Mouse (Mus musculus): ENCODE data around the gene Bin2. TPM values are rescaled to one million over a fixed set of nuclear protein-coding genes. Genes with fewer than 3 reads are reported as not detected.

Bin2 gene
- total and polyA plus RNA-seq, 3 experiments, result 1.6 to 3.0 (median 2.0) TPM

GRCm38 (mm10) chr15:100667420-100667819 is 1.9 kb downstream of the Bin2 start:
- no peaks in the 10 kb centered on the region for H3K79me2 ChIP-seq (replicated peaks; ENCODE audit: control insufficient read depth, insufficient read depth, low read length)
- intact Hi-C loops (cut with DNase I), result no loop called here
- no peaks in the 10 kb centered on the region for H3K36me3 ChIP-seq (ENCODE audit: control insufficient read depth, insufficient read depth, low read length)
- H3K4me3 ChIP-seq, result no peak overlapping the region
- H3K4me1 ChIP-seq (ENCODE audit: control insufficient read depth, insufficient read depth, low read length), result peaks cover 2% of the 10 kb centered on the region
- H3K27me3 ChIP-seq (ENCODE audit: control insufficient read depth, insufficient read depth, low read length), result no peaks in the 10 kb centered on the region
- DNase-seq, result no peak
- WGBS, result 48% methylated on average over 6 of the region's 6 CpGs
- no peak overlapping the region for H3K27ac ChIP-seq
- no peak overlapping the region for H3K9ac ChIP-seq (ENCODE audit: low read depth, low read length)
- TF ChIP-seq POLR2A (IDR thresholded peaks at IDR 0.05; ENCODE audit: insufficient read depth, low read depth, low read length) (no peak), EP300 (IDR thresholded peaks at IDR 0.05; ENCODE audit: insufficient read depth, low read depth, low read length) (no peak), CTCF (IDR thresholded peaks at IDR 0.05) (no peak)

DNA sequence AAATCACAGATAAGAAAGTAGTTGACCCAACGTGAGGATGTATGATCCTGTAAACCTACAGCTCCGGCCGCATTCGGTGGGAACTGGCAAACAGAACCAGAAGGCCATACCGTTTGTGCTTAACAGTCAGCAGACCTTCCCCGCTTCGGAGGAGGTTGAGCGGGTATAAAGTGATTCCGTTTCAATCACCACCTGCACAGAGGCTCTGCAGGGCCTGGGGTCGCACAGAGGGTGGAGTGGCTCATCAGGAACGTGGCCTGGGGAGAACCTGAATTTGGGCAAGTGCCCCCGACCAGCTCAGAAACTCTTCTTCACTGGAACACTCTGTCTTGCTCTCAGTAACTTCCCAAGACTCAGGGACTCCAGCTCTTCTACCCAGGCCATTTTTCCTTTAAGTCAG is 2.5 kb downstream of the Bin2 start:
- Histone ChIP-seq H3K27ac (no peak overlapping the region), H3K4me3 (no peak overlapping the region), H3K79me2 (replicated peaks; ENCODE audit: control insufficient read depth, insufficient read depth, low read length) (no peaks in the 10 kb centered on the region), H3K4me1 (ENCODE audit: control insufficient read depth, insufficient read depth, low read length) (peaks cover 2% of the 10 kb centered on the region), H3K27me3 (ENCODE audit: control insufficient read depth, insufficient read depth, low read length) (no peaks in the 10 kb centered on the region), H3K36me3 (ENCODE audit: control insufficient read depth, insufficient read depth, low read length) (no peaks in the 10 kb centered on the region), H3K9ac (ENCODE audit: low read depth, low read length) (no peak overlapping the region)
- intact Hi-C loops (cut with DNase I), result no loop called here
- 35% methylated on average over 12 of the region's 12 CpGs for WGBS
- DNase-seq, result no peak
- TF ChIP-seq POLR2A (IDR thresholded peaks at IDR 0.05; ENCODE audit: insufficient read depth, low read depth, low read length) (no peak), CTCF (IDR thresholded peaks at IDR 0.05) (no peak), EP300 (IDR thresholded peaks at IDR 0.05; ENCODE audit: insufficient read depth, low read depth, low read length) (no peak)

DNA sequence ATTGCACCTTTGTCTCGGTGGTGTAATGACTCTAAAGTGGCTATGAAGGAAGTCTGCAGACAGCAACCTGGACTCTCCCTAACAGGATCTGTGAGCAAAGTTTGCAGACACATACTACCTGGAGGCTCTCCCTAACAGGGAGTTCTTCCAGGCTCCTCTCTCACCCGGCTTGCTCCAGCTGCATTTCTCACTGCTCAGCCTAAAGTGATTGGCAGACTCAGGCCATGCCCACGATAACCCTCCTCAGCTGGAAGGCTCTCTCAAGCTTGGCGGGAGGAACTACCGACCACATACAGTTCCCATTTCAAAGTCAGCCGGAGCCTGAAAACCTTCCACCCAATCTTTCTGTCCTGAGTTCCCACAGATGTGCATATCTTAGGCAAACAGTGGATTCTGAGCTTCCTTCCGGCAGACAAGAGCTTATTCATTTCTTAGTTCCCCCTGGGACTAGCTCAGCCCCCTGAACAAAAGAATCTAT is 3.1 kb downstream of the Bin2 start:
- no peak overlapping the region for H3K27ac ChIP-seq
- TF ChIP-seq POLR2A (IDR thresholded peaks at IDR 0.05; ENCODE audit: insufficient read depth, low read depth, low read length) (no peak), EP300 (IDR thresholded peaks at IDR 0.05; ENCODE audit: insufficient read depth, low read depth, low read length) (no peak), CTCF (IDR thresholded peaks at IDR 0.05) (no peak)
- H3K27me3 ChIP-seq (ENCODE audit: control insufficient read depth, insufficient read depth, low read length), result no peaks in the 10 kb centered on the region
- peaks cover 2% of the 10 kb centered on the region for H3K4me1 ChIP-seq (ENCODE audit: control insufficient read depth, insufficient read depth, low read length)
- peak in 1 of 2 experiments; percentile 42 for DNase-seq
- H3K36me3 ChIP-seq (ENCODE audit: control insufficient read depth, insufficient read depth, low read length), result no peaks in the 10 kb centered on the region
- H3K79me2 ChIP-seq (replicated peaks; ENCODE audit: control insufficient read depth, insufficient read depth, low read length), result no peaks in the 10 kb centered on the region
- no peak overlapping the region for H3K4me3 ChIP-seq
- no peak overlapping the region for H3K9ac ChIP-seq (ENCODE audit: low read depth, low read length)
- intact Hi-C loops (cut with DNase I), result no loop called here
- 7% methylated on average over 7 of the region's 7 CpGs for WGBS

DNA sequence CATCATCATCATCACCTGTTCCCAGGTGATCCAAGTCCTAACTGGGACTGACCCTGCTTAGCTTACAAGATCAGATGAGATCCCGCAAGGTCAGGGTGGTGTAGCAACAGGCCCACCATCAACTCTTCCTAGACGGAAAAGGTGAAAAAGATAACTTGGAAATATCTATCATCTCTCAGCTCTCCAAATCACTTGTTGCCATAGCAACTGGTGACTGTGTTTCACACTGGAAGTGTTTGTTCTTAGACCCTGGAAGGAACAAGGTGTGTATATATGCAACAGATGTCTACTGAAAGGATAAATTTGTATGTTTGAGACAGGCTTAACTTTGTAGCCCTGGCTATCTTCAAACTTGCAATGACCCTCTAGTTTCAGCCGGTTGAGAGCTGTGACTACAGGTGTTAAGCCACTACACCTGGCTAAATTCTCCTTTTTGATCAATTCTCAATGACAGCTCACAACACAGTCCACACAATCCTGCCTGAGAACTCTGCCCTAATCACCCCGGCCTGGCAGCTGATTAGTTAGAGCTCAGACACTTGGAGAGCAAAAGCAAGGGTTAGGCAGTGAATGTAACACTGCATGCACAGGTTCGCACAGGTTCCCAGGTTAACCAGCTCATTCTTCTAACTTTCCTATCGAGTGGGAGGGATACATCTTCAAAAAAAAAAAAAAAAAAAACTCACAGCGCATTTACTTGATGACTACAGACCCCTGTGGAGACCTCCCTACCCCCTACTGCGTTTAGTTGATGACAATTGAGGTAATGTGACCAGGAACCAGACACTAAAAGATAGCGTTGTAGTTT is 3.7 kb downstream of the Bin2 start:
- H3K27ac ChIP-seq, result no peak overlapping the region
- no peak overlapping the region for H3K4me3 ChIP-seq
- no peaks in the 10 kb centered on the region for H3K79me2 ChIP-seq (replicated peaks; ENCODE audit: control insufficient read depth, insufficient read depth, low read length)
- TF ChIP-seq CTCF (IDR thresholded peaks at IDR 0.05) (no peak), POLR2A (IDR thresholded peaks at IDR 0.05; ENCODE audit: insufficient read depth, low read depth, low read length) (no peak), EP300 (IDR thresholded peaks at IDR 0.05; ENCODE audit: insufficient read depth, low read depth, low read length) (no peak)
- H3K9ac ChIP-seq (ENCODE audit: low read depth, low read length), result no peak overlapping the region
- intact Hi-C loops (cut with DNase I), result no loop called here
- no peak for DNase-seq
- no peaks in the 10 kb centered on the region for H3K36me3 ChIP-seq (ENCODE audit: control insufficient read depth, insufficient read depth, low read length)
- peaks cover 2% of the 10 kb centered on the region for H3K4me1 ChIP-seq (ENCODE audit: control insufficient read depth, insufficient read depth, low read length)
- WGBS, result 51% methylated on average over 9 of the region's 9 CpGs
- no peaks in the 10 kb centered on the region for H3K27me3 ChIP-seq (ENCODE audit: control insufficient read depth, insufficient read depth, low read length)

DNA sequence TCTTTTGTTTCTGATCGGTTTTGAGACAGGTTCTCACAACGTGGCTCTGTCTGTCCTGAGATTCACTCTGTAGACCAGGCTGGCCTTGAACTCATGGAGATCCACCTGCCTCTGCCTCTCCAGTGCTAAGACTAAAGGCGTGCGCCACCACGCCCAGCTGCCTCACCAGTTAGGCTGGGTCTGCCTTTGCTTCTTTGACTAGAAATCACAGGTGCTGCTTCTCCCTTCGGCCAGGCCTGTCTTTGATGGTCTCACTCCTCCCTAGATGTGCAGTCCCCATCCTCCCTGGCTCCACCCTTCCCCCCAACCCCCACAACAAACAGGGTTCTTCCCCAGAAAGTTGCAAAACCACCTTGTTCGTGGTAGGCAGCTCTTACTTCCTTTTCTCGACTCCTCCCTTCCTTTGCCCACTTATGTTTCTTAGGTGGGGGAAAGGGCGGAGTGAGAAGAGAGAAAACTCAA is 4.5 kb downstream of the Bin2 start:
- H3K36me3 ChIP-seq (ENCODE audit: control insufficient read depth, insufficient read depth, low read length), result no peaks in the 10 kb centered on the region
- H3K27ac ChIP-seq, result no peak overlapping the region
- H3K27me3 ChIP-seq (ENCODE audit: control insufficient read depth, insufficient read depth, low read length), result no peaks in the 10 kb centered on the region
- 74% methylated on average over 9 of the region's 9 CpGs for WGBS
- no peak overlapping the region for H3K4me3 ChIP-seq
- TF ChIP-seq EP300 (IDR thresholded peaks at IDR 0.05; ENCODE audit: insufficient read depth, low read depth, low read length) (no peak), POLR2A (IDR thresholded peaks at IDR 0.05; ENCODE audit: insufficient read depth, low read depth, low read length) (no peak), CTCF (IDR thresholded peaks at IDR 0.05) (no peak)
- DNase-seq, result peak in 1 of 2 experiments; percentile 53
- H3K4me1 ChIP-seq (ENCODE audit: control insufficient read depth, insufficient read depth, low read length), result peaks cover 2% of the 10 kb centered on the region
- no peak overlapping the region for H3K9ac ChIP-seq (ENCODE audit: low read depth, low read length)
- no peaks in the 10 kb centered on the region for H3K79me2 ChIP-seq (replicated peaks; ENCODE audit: control insufficient read depth, insufficient read depth, low read length)
- intact Hi-C loops (cut with DNase I), result no loop called here

- no peak for TF ChIP-seq POLR2A (IDR thresholded peaks at IDR 0.05; ENCODE audit: insufficient read depth, low read depth, low read length)
- no peak for TF ChIP-seq CTCF (IDR thresholded peaks at IDR 0.05)
- no peak for TF ChIP-seq EP300 (IDR thresholded peaks at IDR 0.05; ENCODE audit: insufficient read depth, low read depth, low read length)
- 88% methylated on average over 5 of the region's 5 CpGs for WGBS
- Histone ChIP-seq H3K27me3 (ENCODE audit: control insufficient read depth, insufficient read depth, low read length) (no peaks in the 10 kb centered on the region), H3K4me1 (ENCODE audit: control insufficient read depth, insufficient read depth, low read length) (no peaks in the 10 kb centered on the region), H3K36me3 (ENCODE audit: control insufficient read depth, insufficient read depth, low read length) (no peaks in the 10 kb centered on the region), H3K79me2 (replicated peaks; ENCODE audit: control insufficient read depth, insufficient read depth, low read length) (no peaks in the 10 kb centered on the region), H3K27ac (no peak overlapping the region), H3K4me3 (no peak overlapping the region), H3K9ac (ENCODE audit: low read depth, low read length) (no peak overlapping the region)
- DNase-seq, result no peak
- intact Hi-C loops (cut with DNase I), result no loop called here
Observed at GRCm38 (mm10) chr15:100660805-100661204, 8.5 kb downstream of the Bin2 start.

Data from heart, adult 2 months (tissue).